Mouse (Mus musculus) cerebellum, postnatal 36 days (tissue): ENCODE measurements around the gene Ncapd3.
A peak's percentile ranks its signal among the peaks of the same experiment; 100 is the strongest.

Source experiments
- DNase-seq, 2 experiments: peaks; one replicate each; pipeline ENCODE4 v3.0.0; 2021 to 2022; ENCODE audit warnings: mixed read lengths in 2 of 2

Gene Ncapd3

DNA sequence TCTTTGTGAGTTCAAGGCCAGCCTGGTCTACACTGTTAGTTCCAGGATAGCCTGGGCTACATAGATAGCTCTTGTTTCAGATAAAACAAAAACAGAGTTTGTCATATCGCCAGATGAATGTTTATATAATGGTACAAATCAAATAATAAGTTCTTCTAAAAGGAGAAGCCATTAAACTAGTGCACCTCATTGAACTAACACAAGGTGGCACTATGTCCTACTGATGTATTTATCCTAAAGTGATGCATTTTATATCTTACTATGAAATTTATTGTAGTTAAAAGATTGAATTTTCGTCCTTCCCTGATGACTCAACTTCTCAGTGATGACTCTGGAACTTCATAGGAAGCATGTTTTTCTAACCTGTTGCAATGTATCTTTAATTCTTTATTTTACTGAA lies 19.5 kb downstream of the Ncapd3 start:
- DNase-seq, result no peak

DNA sequence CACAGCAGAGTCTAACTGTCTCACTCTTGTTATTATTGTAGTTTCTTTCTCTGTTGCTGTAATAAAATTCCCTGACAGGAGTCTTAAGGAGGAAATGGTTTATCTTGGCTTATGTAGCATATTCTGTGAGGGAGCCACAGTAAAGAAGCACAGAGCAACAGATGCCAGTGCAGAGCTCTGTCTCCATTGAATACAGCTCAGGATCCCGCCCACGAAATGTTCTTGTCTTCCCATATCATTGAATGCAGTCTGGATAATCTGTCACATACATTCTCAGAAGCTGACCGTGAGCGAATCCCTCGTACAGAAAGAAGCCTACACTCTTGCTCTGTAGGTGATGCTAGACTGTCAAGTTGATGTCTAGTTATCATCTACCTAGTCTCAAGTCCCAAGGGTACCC lies 28.4 kb downstream of the Ncapd3 start:
- no peak for DNase-seq

- DNase-seq, result no peak
Observed at GRCm38 (mm10) chr9:27070895-27071294, 40.9 kb downstream of the Ncapd3 start.

DNA sequence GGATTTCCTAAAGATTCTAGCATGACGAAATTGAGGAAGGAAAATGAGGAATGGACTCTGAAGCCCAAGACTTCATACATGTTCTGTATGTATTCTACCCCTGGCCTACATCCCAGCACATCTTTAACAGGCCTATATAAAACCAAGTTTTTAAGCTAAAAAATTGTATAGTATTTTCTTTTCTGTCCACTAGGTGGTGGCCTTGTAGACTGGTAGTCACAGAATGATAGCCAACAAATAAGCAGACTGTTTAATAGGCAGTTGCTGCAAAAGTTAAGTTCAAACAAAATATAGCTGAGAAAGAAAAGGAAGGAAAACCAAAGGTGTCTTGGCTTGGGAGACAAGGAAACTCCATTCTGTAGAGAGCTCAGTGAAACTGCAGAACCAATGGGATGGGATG lies 44.7 kb downstream of the Ncapd3 start:
- no peak for DNase-seq

DNA sequence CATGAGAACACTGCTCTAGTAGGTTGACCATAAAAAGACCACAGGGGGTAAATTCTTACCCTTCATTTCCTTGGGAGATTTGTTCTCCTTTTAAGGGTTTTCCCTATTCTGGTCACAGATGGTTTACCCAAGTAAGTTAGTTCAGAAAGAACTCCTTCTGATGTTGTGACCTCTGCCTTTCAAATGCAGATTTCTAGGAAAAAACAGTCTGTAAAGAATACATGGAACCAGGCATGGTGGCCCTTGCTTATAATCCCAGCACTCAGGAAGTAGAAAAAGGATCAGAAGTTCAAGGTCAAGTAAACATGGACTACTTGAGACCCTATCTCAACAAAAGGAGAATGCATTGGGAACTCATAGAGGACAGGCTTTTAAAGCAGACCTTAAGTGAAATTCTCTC lies 45.8 kb downstream of the Ncapd3 start:
- no peak for DNase-seq

DNA sequence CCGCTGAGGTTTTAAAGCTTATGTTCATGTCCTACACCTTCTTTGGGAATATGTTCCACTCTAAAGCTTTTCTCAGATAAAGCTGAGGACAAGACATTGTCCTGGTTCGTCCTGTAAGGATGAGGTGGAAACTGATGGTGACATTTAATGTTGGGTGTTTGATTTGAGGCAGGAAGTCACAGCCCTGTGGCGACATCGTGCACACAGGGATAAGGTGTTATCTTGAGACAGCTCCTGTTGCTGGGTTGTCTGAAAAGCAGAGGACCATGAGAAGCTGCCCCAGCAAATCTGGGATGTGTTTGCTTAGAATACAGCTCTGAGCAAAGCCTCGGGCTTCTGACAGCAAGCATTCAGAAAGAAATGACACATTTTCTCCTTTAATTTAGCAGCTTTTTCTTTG lies 56.3 kb downstream of the Ncapd3 start:
- no peak for DNase-seq

DNA sequence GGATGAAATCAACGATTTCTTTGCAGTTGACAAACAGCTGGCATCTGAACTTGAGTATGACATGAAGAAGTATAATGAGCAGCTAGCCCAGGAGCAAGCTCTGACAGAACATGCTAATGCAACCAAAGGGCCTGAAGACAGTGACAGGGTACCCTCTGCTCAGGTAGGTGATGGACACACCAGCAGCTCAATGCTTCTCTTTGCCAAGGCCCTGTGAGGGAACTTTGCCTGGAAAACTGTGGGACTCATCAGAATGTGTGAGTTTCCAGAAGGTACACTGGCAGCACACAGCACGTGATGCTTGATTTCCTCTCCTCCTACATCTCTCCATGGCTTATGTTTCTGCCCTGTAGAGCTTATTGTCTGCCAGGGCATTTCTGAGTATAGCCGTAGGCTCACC lies 57.4 kb downstream of the Ncapd3 start:
- no peak for DNase-seq

DNA sequence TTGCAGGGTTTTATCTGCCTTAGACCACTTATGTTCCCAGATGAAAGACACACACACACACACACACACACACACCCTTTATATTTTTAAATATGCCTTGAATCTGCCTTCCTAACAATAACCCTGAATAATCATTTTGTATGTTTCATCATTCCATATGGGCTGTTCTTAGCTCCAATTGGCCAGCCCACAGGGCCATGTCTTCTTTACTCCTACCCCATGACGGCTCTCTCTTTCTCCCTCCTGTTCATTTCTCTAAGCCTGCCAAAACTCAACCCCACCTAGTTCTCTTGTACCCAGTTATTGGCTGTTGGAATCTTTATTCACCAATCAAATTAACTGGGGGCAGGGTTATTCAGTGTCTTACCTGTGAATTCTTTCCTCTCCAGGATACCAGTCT lies 60.2 kb downstream of the Ncapd3 start:
- no peak for DNase-seq

DNA sequence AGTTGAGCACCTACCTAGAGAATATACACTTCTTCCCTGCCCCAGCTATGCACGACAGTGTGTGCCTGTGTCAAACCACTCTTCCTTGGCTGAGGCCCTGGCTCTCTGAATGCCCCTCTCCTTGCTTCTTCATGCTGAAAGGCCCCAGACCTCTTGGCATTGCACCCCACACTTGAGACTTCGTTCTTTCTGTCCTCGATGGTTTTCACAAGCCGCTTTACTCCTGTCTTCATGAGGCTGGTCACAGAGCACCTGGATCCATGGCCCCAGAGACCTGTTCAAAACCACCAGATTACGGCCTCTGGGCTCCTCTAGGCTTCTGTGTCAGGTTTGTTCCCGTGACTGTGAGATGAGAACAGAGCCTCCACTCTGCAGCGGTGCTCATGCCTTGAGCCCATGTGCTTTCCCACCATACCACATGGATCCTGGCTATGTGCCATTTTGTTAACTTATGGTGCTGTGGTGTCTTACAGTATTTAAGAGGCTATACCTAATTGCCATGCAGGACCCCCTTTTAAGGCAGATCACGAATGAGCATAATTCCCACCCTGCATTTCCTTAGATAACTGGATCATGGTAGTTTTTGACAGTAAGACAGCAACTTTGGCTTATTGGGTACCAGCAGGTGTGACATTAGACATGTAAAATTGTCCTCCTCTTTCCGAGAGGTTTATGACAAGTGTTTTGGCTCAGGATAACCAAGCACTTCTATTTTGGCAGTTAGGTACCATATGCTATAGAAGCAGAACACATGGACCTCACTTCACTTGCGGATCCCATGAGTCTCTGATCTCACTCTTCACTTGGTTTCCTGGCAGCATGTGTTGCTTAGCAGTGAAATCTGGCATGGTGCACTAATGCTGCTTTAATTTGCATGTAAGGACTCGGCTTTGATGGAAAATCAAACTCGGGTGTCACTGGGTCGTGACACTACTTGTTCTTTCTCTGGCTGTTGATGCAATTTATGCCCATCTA lies 61.1 kb downstream of the Ncapd3 start:
- peak in 1 of 2 experiments; percentile 26 for DNase-seq

DNA sequence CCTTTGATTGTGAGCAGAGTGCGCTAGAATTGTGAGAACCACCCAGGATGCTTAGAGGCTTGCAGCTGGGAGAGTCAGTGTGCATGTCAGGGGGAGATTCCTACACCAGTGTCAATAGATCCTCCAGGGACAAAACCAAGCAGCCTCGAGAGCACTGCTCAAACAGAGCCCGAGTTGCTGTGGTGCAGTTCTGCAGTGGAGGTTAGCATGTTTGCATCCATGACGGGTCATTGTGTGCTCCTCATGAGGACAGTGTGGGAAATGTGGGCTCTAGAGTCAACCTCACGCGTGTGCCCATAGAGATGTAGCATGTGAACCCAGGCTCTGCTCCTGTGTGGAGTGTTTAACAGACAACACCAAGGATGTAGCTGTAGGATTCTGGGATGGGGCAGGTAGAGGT lies 62.9 kb downstream of the Ncapd3 start:
- no peak for DNase-seq

- no peak for DNase-seq
Observed at GRCm38 (mm10) chr9:27098092-27098491, 68.1 kb downstream of the Ncapd3 start.

- no peak for DNase-seq
Observed at GRCm38 (mm10) chr9:27098557-27098956, 68.6 kb downstream of the Ncapd3 start.

DNA sequence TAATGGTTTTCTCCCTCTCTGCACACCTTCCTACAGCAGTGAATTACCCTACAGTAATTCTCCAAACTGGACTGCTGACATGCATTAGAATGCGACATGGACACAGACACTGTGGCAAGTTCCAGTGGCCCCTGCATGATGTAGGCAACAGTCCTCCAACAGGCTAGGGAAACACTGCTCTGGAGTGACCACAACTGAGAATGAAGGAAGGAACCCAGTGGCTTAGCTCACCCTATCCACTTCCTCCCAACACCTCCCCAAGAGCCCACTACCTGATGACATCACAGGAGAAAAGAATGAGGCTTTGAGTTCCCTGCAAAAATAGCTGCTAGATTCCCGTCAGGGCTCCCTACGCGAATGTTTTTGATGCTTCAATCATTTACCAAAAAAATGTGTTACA lies 69.5 kb downstream of the Ncapd3 start:
- DNase-seq, result no peak

GRCm38 (mm10) chr9:27101466-27101865 lies 71.5 kb downstream of the Ncapd3 start:
- DNase-seq, result no peak

DNA sequence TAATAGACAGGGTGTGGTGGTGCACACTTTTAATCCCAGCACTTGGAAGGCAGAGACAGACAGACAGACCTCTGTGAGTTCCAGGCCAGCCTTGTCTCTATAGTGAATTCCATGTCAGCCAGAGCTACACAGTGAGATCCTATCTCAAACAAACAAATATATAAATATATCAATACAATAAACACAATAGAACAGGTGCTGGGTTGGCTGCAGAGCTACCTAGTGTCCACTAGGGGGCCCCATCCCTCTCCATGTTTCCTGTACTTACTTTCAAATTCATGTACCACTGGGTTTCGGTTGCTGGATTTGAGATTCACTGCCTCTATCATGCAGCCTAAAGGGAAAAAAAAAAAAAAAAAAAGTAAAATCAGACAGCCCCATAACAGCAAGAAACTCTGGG lies 76.1 kb downstream of the Ncapd3 start:
- DNase-seq, result peak; percentile 41 to 57

GRCm38 (mm10) chr9:27108451-27108850 lies 78.5 kb downstream of the Ncapd3 start:
- no peak for DNase-seq

GRCm38 (mm10) chr9:27109533-27110514 lies 79.8 kb downstream of the Ncapd3 start:
- no peak for DNase-seq

DNA sequence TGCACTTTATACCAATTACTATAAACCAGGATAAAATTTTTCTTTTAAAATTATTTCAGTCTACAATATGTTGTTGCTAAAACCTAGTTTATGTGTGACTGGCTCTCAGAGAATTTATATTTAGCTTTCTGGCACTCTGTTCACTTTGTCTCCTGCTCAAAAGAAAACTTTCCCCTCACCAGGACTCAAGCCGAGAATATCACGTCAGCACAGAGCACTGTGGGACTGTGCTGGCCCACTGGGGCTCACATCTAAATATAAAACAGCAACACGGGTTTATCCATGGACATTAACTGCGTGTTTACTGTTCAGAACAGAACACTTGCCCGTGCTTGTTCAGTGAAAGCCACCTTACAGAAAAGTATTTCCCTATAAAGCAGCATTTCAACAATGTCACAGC lies 80.7 kb downstream of the Ncapd3 start:
- DNase-seq, result no peak

- DNase-seq, result no peak
Observed at GRCm38 (mm10) chr9:27111756-27112155, 81.8 kb downstream of the Ncapd3 start.

GRCm38 (mm10) chr9:27121254-27121653 lies 91.3 kb downstream of the Ncapd3 start:
- DNase-seq, result no peak

GRCm38 (mm10) chr9:27122076-27122475 lies 92.1 kb downstream of the Ncapd3 start:
- DNase-seq, result no peak

GRCm38 (mm10) chr9:27122963-27123362 lies 93.0 kb downstream of the Ncapd3 start:
- no peak for DNase-seq

- DNase-seq, result no peak
Observed at GRCm38 (mm10) chr9:27123947-27124346, 94.0 kb downstream of the Ncapd3 start.

GRCm38 (mm10) chr9:27125450-27125849 lies 95.5 kb downstream of the Ncapd3 start:
- DNase-seq, result no peak
